Mouse (Mus musculus): ENCODE data around the gene Ptprc. TPM values are rescaled to one million over a fixed set of nuclear protein-coding genes. Genes with fewer than 3 reads are reported as not detected.

Gene Ptprc
- total and polyA plus RNA-seq, 3 experiments, result 120 to 211 (median 136) TPM

- Histone ChIP-seq H3K36me3 (replicated peaks in 1 of 2; ENCODE audit: control insufficient read depth in 1 of 2, insufficient read depth in 1 of 2, low read length in 1 of 2) (peaks cover 2 to 29% of the 10 kb centered on the region in 2 experiments), H3K4me3 (replicated peaks in 1 of 3; ENCODE audit: low read depth in 2 of 3, low read length in 2 of 3, poor library complexity in 1 of 3) (no peak overlapping the region), H3K27me3 (replicated peaks) (no peaks in the 10 kb centered on the region), H3K27ac (ENCODE audit: insufficient read depth, low read depth) (no peak overlapping the region; the same call in 1 of the 2 replicates), H3K9me3 (replicated peaks; ENCODE audit: low read length) (no peaks in the 10 kb centered on the region), H3K4me1 (ENCODE audit: control insufficient read depth in 1 of 2, insufficient read depth in 2 of 2) (peaks cover 3 to 70% of the 10 kb centered on the region in 2 experiments; a peak in 2 of 4 replicates), H3K79me2 (replicated peaks; ENCODE audit: control insufficient read depth, extremely low read depth, insufficient read depth, poor library complexity, severe bottlenecking) (peaks cover 63% of the 10 kb centered on the region), H3K4me2 (ENCODE audit: insufficient read depth, low read depth, poor library complexity, severe bottlenecking) (peak overlapping the region; percentile 68), H3K9ac (ENCODE audit: insufficient read depth, low read depth) (peak overlapping the region; percentile 30)
- TF ChIP-seq MEF2A (IDR thresholded peaks at IDR 0.05; ENCODE audit: borderline replicate concordance, low read depth, low read length) (no peak), KAT2A (IDR thresholded peaks at IDR 0.05; ENCODE audit: insufficient replicate concordance, low read length) (no peak), ZC3H11A (IDR thresholded peaks at IDR 0.05; ENCODE audit: low read depth, low read length) (no peak), ZNF384 (IDR thresholded peaks at IDR 0.05; ENCODE audit: low read depth, low read length) (no peak), BHLHE40 (IDR thresholded peaks at IDR 0.05; ENCODE audit: low read depth, low read length) (no peak), MXI1 (IDR thresholded peaks at IDR 0.05; ENCODE audit: low read depth, low read length) (no peak), HCFC1 (IDR thresholded peaks at IDR 0.05; ENCODE audit: low read depth, low read length) (no peak), MAZ (IDR thresholded peaks at IDR 0.05; ENCODE audit: low read depth, low read length) (no peak), USF2 (conservative IDR thresholded peaks at IDR 0.05; ENCODE audit: low read depth, low read length) (no peak), MAX (IDR thresholded peaks at IDR 0.05; ENCODE audit: low read length) (0 out of 2 replicates have a peak, but pooled peaks have one; percentile 17), JUN (IDR thresholded peaks at IDR 0.05; ENCODE audit: insufficient read depth, low read depth, low read length) (no peak), SIN3A (IDR thresholded peaks at IDR 0.05; ENCODE audit: low read length) (no peak), MYC (IDR thresholded peaks at IDR 0.05; ENCODE audit: low read depth, low read length) (no peak), EP300 (IDR thresholded peaks at IDR 0.05; ENCODE audit: low read length) (peak; percentile 15; the same call in 1 of the 2 replicates), NELFE (IDR thresholded peaks at IDR 0.05; ENCODE audit: low read depth, low read length) (no peak), CHD1 (IDR thresholded peaks at IDR 0.05; ENCODE audit: low read depth, low read length) (no peak), E2F4 (IDR thresholded peaks at IDR 0.05; ENCODE audit: insufficient replicate concordance, low read depth, low read length) (no peak), ELF1 (IDR thresholded peaks at IDR 0.05; ENCODE audit: low read depth, low read length) (peak; percentile 63), ZKSCAN1 (IDR thresholded peaks at IDR 0.05; ENCODE audit: borderline replicate concordance, low read depth, low read length) (no peak)
- no peak for DNase-seq (ENCODE audit: extremely low read depth)
- in situ Hi-C loops (cut with MboI; ENCODE audit: low pct_ligation_motif_present, low pct_unique_long_range_greater_than_20kb, low sequenced_read_pairs) (loop anchor here (10.0 kb wide), 1 partner anchor 137 kb away; the partner anchor contains the start of gene Atp6v1g3), dilution Hi-C loops (cut with MboI; ENCODE audit: extremely low pct_ligation_motif_present, extremely low pct_unique_long_range_greater_than_20kb, low sequenced_read_pairs) (no loop called here)
Observed at GRCm38 (mm10) chr1:138137696-138138095, 37.8 kb downstream of the Ptprc start.

- Histone ChIP-seq H3K36me3 (replicated peaks in 1 of 2; ENCODE audit: control insufficient read depth in 1 of 2, insufficient read depth in 1 of 2, low read length in 1 of 2) (peaks cover 2 to 24% of the 10 kb centered on the region in 2 experiments), H3K4me1 (ENCODE audit: control insufficient read depth in 1 of 2, insufficient read depth in 2 of 2) (peaks cover 3 to 70% of the 10 kb centered on the region in 2 experiments; a peak in 2 of 4 replicates), H3K79me2 (replicated peaks; ENCODE audit: control insufficient read depth, extremely low read depth, insufficient read depth, poor library complexity, severe bottlenecking) (peaks cover 60% of the 10 kb centered on the region)
Observed at GRCm38 (mm10) chr1:138137024-138137577, 38.4 kb downstream of the Ptprc start.

More at GRCm38 (mm10) chr1:138137024-138137577, 38.4 kb downstream of the Ptprc start:
- TF ChIP-seq CHD1 (IDR thresholded peaks at IDR 0.05; ENCODE audit: low read depth, low read length) (0 out of 2 replicates have a peak, but pooled peaks have one; percentile 71), MAFK (IDR thresholded peaks at IDR 0.05; ENCODE audit: insufficient replicate concordance, low read length) (no peak)
- peak overlapping the region; percentile 60 for H3K27ac ChIP-seq (ENCODE audit: insufficient read depth, low read depth)
- in situ Hi-C loops (cut with MboI; ENCODE audit: low pct_ligation_motif_present, low pct_unique_long_range_greater_than_20kb, low sequenced_read_pairs) (loop anchor here (10.0 kb wide), 1 partner anchor 138 kb away; the partner anchor contains the start of gene Atp6v1g3), dilution Hi-C loops (cut with MboI; ENCODE audit: extremely low pct_ligation_motif_present, extremely low pct_unique_long_range_greater_than_20kb, low sequenced_read_pairs) (no loop called here)
- H3K4me2 ChIP-seq (ENCODE audit: insufficient read depth, low read depth, poor library complexity, severe bottlenecking), result peak overlapping the region; percentile 80
- H3K9ac ChIP-seq (ENCODE audit: insufficient read depth, low read depth), result peak overlapping the region; percentile 30; the same call in 1 of the 2 replicates
- H3K27me3 ChIP-seq (replicated peaks), result no peaks in the 10 kb centered on the region
- peak overlapping the region in 1 of 3 experiments; percentile 14 for H3K4me3 ChIP-seq (replicated peaks in 1 of 3; ENCODE audit: low read depth in 2 of 3, low read length in 2 of 3, poor library complexity in 1 of 3)
- DNase-seq (ENCODE audit: extremely low read depth), result no peak
- no peaks in the 10 kb centered on the region for H3K9me3 ChIP-seq (replicated peaks; ENCODE audit: low read length)

Data from CH12.LX (cell line).